Mouse (Mus musculus) ES-E14 (cell line): Measurements from ENCODE around the gene Babam1.

Source experiments
- HCFC1 ChIP-seq: IDR thresholded peaks from 2 replicates; pipeline ENCODE4 v1.6.1; 2012; ENCODE audit warnings: low read length, inconsistent platforms, borderline replicate concordance; ENCODE audit not compliant: insufficient read depth
- ZNF384 ChIP-seq: IDR thresholded peaks from 2 replicates; pipeline ENCODE4 v1.6.1; 2012; ENCODE audit warnings: low read depth, low read length, inconsistent platforms

DNA sequence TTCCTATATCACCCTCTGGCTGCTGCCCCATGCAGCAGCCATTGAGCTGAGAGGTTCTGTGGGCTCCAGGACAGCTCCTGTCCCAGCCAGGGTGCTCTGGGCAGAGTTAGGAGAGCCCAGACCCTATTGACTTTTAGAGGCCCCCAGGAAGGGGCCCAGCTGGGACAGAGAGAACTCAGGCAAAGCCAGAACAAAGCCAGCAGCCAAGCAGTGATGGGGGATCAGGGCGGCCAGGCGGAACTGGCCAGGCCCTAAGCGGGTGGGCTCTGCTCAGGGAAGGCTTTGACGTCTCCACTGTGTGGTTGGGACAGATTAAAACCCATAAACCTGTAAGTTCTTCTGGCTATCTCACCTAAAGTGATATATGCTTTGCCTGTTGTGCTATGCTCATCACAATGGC is 17.7 kb upstream of the Babam1 start:
- TF ChIP-seq HCFC1, result no peak
- no peak for TF ChIP-seq ZNF384
